Mouse (Mus musculus): ENCODE data around the gene Wdr19. TPM values are rescaled to one million over a fixed set of nuclear protein-coding genes. Genes with fewer than 3 reads are reported as not detected.

Wdr19 gene
- 1.3 to 2.3 TPM (median 1.9 TPM) in 4 replicates for total RNA-seq (2023)

DNA sequence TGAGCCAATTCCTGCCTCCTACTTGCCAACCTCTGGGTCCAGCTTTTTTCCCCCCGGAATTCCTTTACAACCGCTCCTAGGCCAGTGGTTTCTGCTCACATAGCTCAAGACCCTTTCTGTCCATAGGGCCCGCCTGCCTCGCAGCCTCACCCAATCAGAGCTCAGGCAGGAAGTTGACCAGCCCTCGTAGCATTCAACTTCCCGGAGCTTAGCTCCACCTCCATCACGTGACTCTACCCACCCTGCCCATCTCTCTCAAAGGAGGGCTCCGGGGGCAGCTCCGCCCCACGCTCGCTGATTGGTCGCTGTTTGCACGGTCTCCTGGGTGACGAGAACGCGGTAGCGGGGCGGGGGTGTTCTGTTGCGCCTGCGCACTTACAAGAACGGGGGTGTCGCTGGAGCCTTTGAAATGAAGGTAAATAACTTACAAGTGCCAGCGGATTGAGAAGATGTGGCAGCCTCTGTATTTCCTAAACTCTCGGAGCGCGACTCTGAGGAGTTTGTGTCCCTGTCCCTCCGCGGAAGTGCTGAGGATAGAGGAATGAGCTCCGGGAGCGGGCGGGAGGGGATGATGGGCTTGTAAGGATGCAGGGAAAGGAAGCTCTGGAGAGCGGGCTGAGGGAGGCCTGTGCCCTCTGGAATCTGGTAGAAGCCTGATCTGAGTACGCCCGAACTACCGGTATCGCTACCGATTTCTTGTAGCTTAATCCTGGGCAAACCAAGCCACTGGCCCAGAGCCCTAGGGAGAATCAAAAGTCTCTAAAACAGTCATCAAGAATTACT, at the start of gene Wdr19:
TSS of gene Wdr19 (plus strand) at position 351 of the 783 bp plus-strand sequence.

Other genes starting within 250 kb of the Wdr19 start
- 18.0 to 23.8 TPM (median 20.4 TPM) in 4 replicates for gene Tlr6, start 239.6 kb upstream of the Wdr19 start, total RNA-seq (2023)
- gene Fam114a1, start 229.6 kb upstream of the Wdr19 start, total RNA-seq (2023) = 3.6 to 7.2 TPM (median 5.2 TPM) in 4 replicates
- 25.4 to 30.9 TPM (median 26.4 TPM) in 4 replicates for gene Tmem156, start 107.6 kb upstream of the Wdr19 start, total RNA-seq (2023)
- gene Klhl5, start 92.2 kb upstream of the Wdr19 start, total RNA-seq (2023) = 21.2 to 27.9 TPM (median 24.8 TPM) in 4 replicates
- gene Rfc1, start 136.0 kb downstream of the Wdr19 start, total RNA-seq (2023) = 79.2 to 93.3 TPM (median 87.3 TPM) in 4 replicates
- not detected in 4 replicates for gene Klb, start 148.6 kb downstream of the Wdr19 start, total RNA-seq (2023)
- 1,968 to 2,272 TPM (median 2,213 TPM) in 4 replicates for gene Rpl9, start 191.7 kb downstream of the Wdr19 start, total RNA-seq (2023)
- gene Lias, start 191.8 kb downstream of the Wdr19 start, total RNA-seq (2023) = 33.9 to 37.2 TPM (median 35.8 TPM) in 4 replicates
- gene Ugdh, start 236.3 kb downstream of the Wdr19 start, total RNA-seq (2023) = 20.2 to 27.4 TPM (median 22.3 TPM) in 4 replicates

Data from B cell, adult 62 days (primary cell).